ENCODE assay signal across 8 mouse cellular contexts in the genomic region with DNA sequence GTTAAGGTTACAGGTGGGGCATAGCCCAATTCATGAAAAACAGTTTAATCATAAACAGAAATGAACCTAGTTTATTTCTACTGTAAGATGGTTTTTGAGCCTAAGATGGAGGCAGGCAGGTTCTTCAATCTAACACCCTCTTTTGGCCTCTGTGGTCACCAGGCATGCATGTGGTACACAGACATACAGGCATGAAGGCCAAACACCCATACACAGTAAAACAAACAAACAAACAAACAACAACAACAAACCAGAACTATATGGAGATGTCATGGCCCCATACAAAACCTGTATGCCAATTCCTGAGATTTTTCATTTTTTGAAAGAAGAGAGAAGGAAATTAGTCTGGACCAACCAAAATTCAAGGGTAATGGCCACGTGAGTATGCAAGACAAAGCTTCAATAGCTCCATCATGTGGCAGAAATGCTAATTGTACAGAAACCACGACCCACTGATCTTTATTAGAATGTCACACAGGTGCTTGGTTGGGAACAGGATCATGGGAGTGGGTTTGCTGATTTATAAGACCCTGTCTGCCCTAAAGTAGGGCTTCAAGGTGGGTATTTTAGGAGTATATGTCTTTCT. TPM values are rescaled to one million over a fixed set of nuclear protein-coding genes. Genes with fewer than 3 reads are reported as not detected.
DNase-seq lines count a peak whose midpoint lies in the region; ATAC-seq and TF ChIP-seq lines count a peak whose summit lies in the region.

No protein-coding gene starts in this region.

- no peak overlapping the region for H3K9ac ChIP-seq in limb, embryonic 11.5 days (ENCODE audit: low read length)
- no peak overlapping the region for H3K9ac ChIP-seq in intestine, embryonic 16.5 days (ENCODE audit: low read depth, low read length)
- no peak overlapping the region for H3K9ac ChIP-seq in stomach, embryonic 15.5 days

- peak; percentile 31; the same call in 1 of the 2 replicates for ATAC-seq in limb, embryonic 11.5 days (ENCODE audit: insufficient number of reproducible peaks, low FRiP score, low TSS enrichment, low read depth)
- peak; percentile 87 for ATAC-seq in erythroid progenitor cell, adult 5-6 weeks (replicated peaks; ENCODE audit: low FRiP score, poor library complexity, severe bottlenecking)
- ATAC-seq in intestine, embryonic 16.5 days: 0 out of 2 replicates have a peak, but pooled peaks have one; percentile 29
- peak; percentile 53; the same call in 1 of the 2 replicates for ATAC-seq in stomach, embryonic 15.5 days (ENCODE audit: insufficient read depth, low FRiP score, low read depth)

- no peaks in the 10 kb centered on the region for H3K4me1 ChIP-seq in limb, embryonic 11.5 days (ENCODE audit: control insufficient read depth, insufficient read depth, low read length)
- no peaks in the 10 kb centered on the region for H3K4me1 ChIP-seq in limb, embryonic 10.5 days
- H3K4me1 ChIP-seq in intestine, embryonic 16.5 days (ENCODE audit: control insufficient read depth, insufficient read depth, low read length): 0 out of 2 replicates have a peak, but pooled peaks cover 3% of the 10 kb centered on the region
- H3K4me1 ChIP-seq in lung, adult 2 months (ENCODE audit: control insufficient read depth, insufficient read depth, low read length): no peaks in the 10 kb centered on the region
- no peaks in the 10 kb centered on the region for H3K4me1 ChIP-seq in stomach, embryonic 15.5 days

- TF ChIP-seq POLR2A in lung, adult 2 months (IDR thresholded peaks at IDR 0.05; ENCODE audit: borderline replicate concordance, extremely low read depth, low read depth, low read length): no peak

- no peaks in the 10 kb centered on the region for H3K27me3 ChIP-seq in limb, embryonic 11.5 days (ENCODE audit: control insufficient read depth, insufficient read depth, low read length)
- H3K27me3 ChIP-seq in limb, embryonic 10.5 days (ENCODE audit: low read depth, poor library complexity, severe bottlenecking): no peaks in the 10 kb centered on the region
- H3K27me3 ChIP-seq in intestine, embryonic 16.5 days (replicated peaks; ENCODE audit: control insufficient read depth, insufficient read depth, low read length): no peaks in the 10 kb centered on the region
- no peaks in the 10 kb centered on the region for H3K27me3 ChIP-seq in stomach, embryonic 15.5 days (replicated peaks)

- no peak overlapping the region for H3K27ac ChIP-seq in limb, embryonic 11.5 days (replicated peaks; ENCODE audit: low read depth, low read length)
- no peak overlapping the region for H3K27ac ChIP-seq in limb, embryonic 10.5 days
- H3K27ac ChIP-seq in intestine, embryonic 16.5 days (ENCODE audit: low read length): no peak overlapping the region
- no peak overlapping the region for H3K27ac ChIP-seq in stomach, embryonic 15.5 days

- no peaks in the 10 kb centered on the region for H3K36me3 ChIP-seq in limb, embryonic 11.5 days (ENCODE audit: control insufficient read depth, insufficient read depth, low read length)
- H3K36me3 ChIP-seq in limb, embryonic 10.5 days: no peaks in the 10 kb centered on the region
- no peaks in the 10 kb centered on the region for H3K36me3 ChIP-seq in intestine, embryonic 16.5 days (ENCODE audit: control insufficient read depth, insufficient read depth, low read length)
- H3K36me3 ChIP-seq in stomach, embryonic 15.5 days: no peaks in the 10 kb centered on the region

- no peak overlapping the region for H3K4me3 ChIP-seq in limb, embryonic 11.5 days (ENCODE audit: low read depth, low read length)
- H3K4me3 ChIP-seq in limb, embryonic 10.5 days: no peak overlapping the region
- no peak overlapping the region for H3K4me3 ChIP-seq in intestine, embryonic 16.5 days (ENCODE audit: low read length)
- H3K4me3 ChIP-seq in lung, adult 2 months (replicated peaks; ENCODE audit: extremely low read depth, low read depth, low read length): no peak overlapping the region
- H3K4me3 ChIP-seq in stomach, embryonic 15.5 days (replicated peaks): no peak overlapping the region

- peak; percentile 47 for DNase-seq in limb, embryonic 11.5 days (ENCODE audit: low spot score)
- DNase-seq in limb, embryonic 10.5 days (ENCODE audit: low spot score): no peak
- DNase-seq in adipocyte (ENCODE audit: low spot score): peak; percentile 83
- DNase-seq in lung, adult 2 months: no peak
- no peak for DNase-seq in thymus, postnatal 4 days

- WGBS in limb, embryonic 11.5 days: 1% methylated on average over 2 of the region's 2 CpGs
- 6% methylated on average over 2 of the region's 2 CpGs for WGBS in limb, embryonic 10.5 days
- 5% methylated on average over 2 of the region's 2 CpGs for WGBS in intestine, embryonic 16.5 days
- 0% methylated on average over 2 of the region's 2 CpGs for WGBS in lung, adult 2 months
- WGBS in stomach, embryonic 15.5 days: 1% methylated on average over 2 of the region's 2 CpGs

- peak; percentile 44; the same call in 1 of the 2 replicates for TF ChIP-seq CTCF in lung, adult 2 months (IDR thresholded peaks at IDR 0.05; ENCODE audit: insufficient read depth, low read length)

- H3K4me2 ChIP-seq in limb, embryonic 11.5 days (ENCODE audit: low read depth, severe bottlenecking): no peak overlapping the region
- H3K4me2 ChIP-seq in intestine, embryonic 16.5 days (ENCODE audit: low read depth, low read length): no peak overlapping the region
- H3K4me2 ChIP-seq in stomach, embryonic 15.5 days: no peak overlapping the region

- H3K9me3 ChIP-seq in limb, embryonic 11.5 days (ENCODE audit: control insufficient read depth, low read length): no peaks in the 10 kb centered on the region
- H3K9me3 ChIP-seq in limb, embryonic 10.5 days (replicated peaks): no peaks in the 10 kb centered on the region
- H3K9me3 ChIP-seq in intestine, embryonic 16.5 days (ENCODE audit: control insufficient read depth, low read length): no peaks in the 10 kb centered on the region
- H3K9me3 ChIP-seq in stomach, embryonic 15.5 days: no peaks in the 10 kb centered on the region

RNA-seq across cellular contexts. Expression of a gene that starts 15.2 kb away (rescaled TPM):
- polyA plus RNA-seq in limb, embryonic 11.5 days (2014; fragmentation: Nextera tagmentation; extraction: Ambion mirVana): 4.6 and 6.1 TPM in 2 replicates
- 7.6 and 8.2 TPM in 2 replicates for polyA plus RNA-seq in limb, embryonic 10.5 days (2016; fragmentation: Nextera tagmentation; extraction: Ambion mirVana)
- not detected in 2 replicates for total RNA-seq in erythroid progenitor cell, adult 5-6 weeks (2015; ENCODE audit: low replicate concordance)
- not detected in 2 replicates for total RNA-seq in erythroid progenitor cell, adult 5-6 weeks (2017; ENCODE audit: low replicate concordance)
- 5.1 and 5.4 TPM in 2 replicates for polyA plus RNA-seq in intestine, embryonic 16.5 days (2015; fragmentation: Nextera tagmentation; extraction: Ambion mirVana)
- 1.8 and 4.1 TPM in 2 replicates for polyA plus RNA-seq in lung, adult 2 months (2012; rRNA removed)
- 6.7 and 7.2 TPM in 2 replicates for polyA plus RNA-seq in stomach, embryonic 15.5 days (2015; fragmentation: Nextera tagmentation; extraction: Ambion mirVana)

RNA-seq across cellular contexts. Expression of a gene that starts 16.6 kb away (rescaled TPM):
- polyA plus RNA-seq in limb, embryonic 11.5 days (2014; fragmentation: Nextera tagmentation; extraction: Ambion mirVana): 12.4 and 13.3 TPM in 2 replicates
- polyA plus RNA-seq in limb, embryonic 10.5 days (2016; fragmentation: Nextera tagmentation; extraction: Ambion mirVana): 9.3 and 10.8 TPM in 2 replicates
- total RNA-seq in erythroid progenitor cell, adult 5-6 weeks (2015; ENCODE audit: low replicate concordance): 0.72 and 12.6 TPM in 2 replicates
- 1.8 and 3.8 TPM in 2 replicates for total RNA-seq in erythroid progenitor cell, adult 5-6 weeks (2017; ENCODE audit: low replicate concordance)
- polyA plus RNA-seq in intestine, embryonic 16.5 days (2015; fragmentation: Nextera tagmentation; extraction: Ambion mirVana): 62.5 and 62.6 TPM in 2 replicates
- polyA plus RNA-seq in lung, adult 2 months (2012; rRNA removed): 822 and 853 TPM in 2 replicates
- polyA plus RNA-seq in stomach, embryonic 15.5 days (2015; fragmentation: Nextera tagmentation; extraction: Ambion mirVana): 76.0 and 79.6 TPM in 2 replicates

RNA-seq across cellular contexts. Expression of a gene that starts 24.8 kb away (rescaled TPM):
- polyA plus RNA-seq in limb, embryonic 11.5 days (2014; fragmentation: Nextera tagmentation; extraction: Ambion mirVana): 7.4 and 9.9 TPM in 2 replicates
- polyA plus RNA-seq in limb, embryonic 10.5 days (2016; fragmentation: Nextera tagmentation; extraction: Ambion mirVana): 5.7 and 9.6 TPM in 2 replicates
- 377 and 399 TPM in 2 replicates for total RNA-seq in erythroid progenitor cell, adult 5-6 weeks (2015; ENCODE audit: low replicate concordance)
- 327 and 382 TPM in 2 replicates for total RNA-seq in erythroid progenitor cell, adult 5-6 weeks (2017; ENCODE audit: low replicate concordance)
- 4.3 and 6.0 TPM in 2 replicates for polyA plus RNA-seq in intestine, embryonic 16.5 days (2015; fragmentation: Nextera tagmentation; extraction: Ambion mirVana)
- 1.6 and 2.0 TPM in 2 replicates for polyA plus RNA-seq in lung, adult 2 months (2012; rRNA removed)
- polyA plus RNA-seq in stomach, embryonic 15.5 days (2015; fragmentation: Nextera tagmentation; extraction: Ambion mirVana): 7.5 and 11.0 TPM in 2 replicates

RNA-seq across cellular contexts. Expression of a gene that starts 31.5 kb away (rescaled TPM):
- 57.3 and 57.6 TPM in 2 replicates for polyA plus RNA-seq in limb, embryonic 11.5 days (2014; fragmentation: Nextera tagmentation; extraction: Ambion mirVana)
- 57.8 and 58.8 TPM in 2 replicates for polyA plus RNA-seq in limb, embryonic 10.5 days (2016; fragmentation: Nextera tagmentation; extraction: Ambion mirVana)
- total RNA-seq in erythroid progenitor cell, adult 5-6 weeks (2015; ENCODE audit: low replicate concordance): 67.4 and 70.0 TPM in 2 replicates
- 26.2 and 54.4 TPM in 2 replicates for total RNA-seq in erythroid progenitor cell, adult 5-6 weeks (2017; ENCODE audit: low replicate concordance)
- 28.3 and 28.4 TPM in 2 replicates for polyA plus RNA-seq in intestine, embryonic 16.5 days (2015; fragmentation: Nextera tagmentation; extraction: Ambion mirVana)
- polyA plus RNA-seq in lung, adult 2 months (2012; rRNA removed): 6.0 and 10.3 TPM in 2 replicates
- polyA plus RNA-seq in stomach, embryonic 15.5 days (2015; fragmentation: Nextera tagmentation; extraction: Ambion mirVana): 23.7 and 26.9 TPM in 2 replicates

RNA-seq across cellular contexts. Expression of a gene that starts 40.0 kb away (rescaled TPM):
- polyA plus RNA-seq in limb, embryonic 11.5 days (2014; fragmentation: Nextera tagmentation; extraction: Ambion mirVana): 21.9 and 23.3 TPM in 2 replicates
- 17.6 and 19.2 TPM in 2 replicates for polyA plus RNA-seq in limb, embryonic 10.5 days (2016; fragmentation: Nextera tagmentation; extraction: Ambion mirVana)
- total RNA-seq in erythroid progenitor cell, adult 5-6 weeks (2015; ENCODE audit: low replicate concordance): 424 and 462 TPM in 2 replicates
- total RNA-seq in erythroid progenitor cell, adult 5-6 weeks (2017; ENCODE audit: low replicate concordance): 282 and 312 TPM in 2 replicates
- 47.5 and 49.9 TPM in 2 replicates for polyA plus RNA-seq in intestine, embryonic 16.5 days (2015; fragmentation: Nextera tagmentation; extraction: Ambion mirVana)
- 45.0 and 47.0 TPM in 2 replicates for polyA plus RNA-seq in lung, adult 2 months (2012; rRNA removed)
- polyA plus RNA-seq in stomach, embryonic 15.5 days (2015; fragmentation: Nextera tagmentation; extraction: Ambion mirVana): 52.7 and 79.0 TPM in 2 replicates

Comparison
In these comparisons a context has a peak if more than half of its experiments do, and no peak if none do; other contexts are left out.
1. DNase-seq: peak in limb, embryonic 11.5 days (single experiment) and adipocyte (single experiment); none in limb, embryonic 10.5 days (single experiment), lung, adult 2 months (single experiment) and thymus, postnatal 4 days (single experiment).
2. ATAC-seq: peak in every context shown above with its lines; median percentile 87 in erythroid progenitor cell, adult 5-6 weeks; 53 in stomach, embryonic 15.5 days; 31 in limb, embryonic 11.5 days; 29 in intestine, embryonic 16.5 days.
3. RNA of a gene that starts 16.6 kb away (polyA plus RNA-seq): 822 to 853 TPM in lung, adult 2 months; 76.0 to 79.6 TPM in stomach, embryonic 15.5 days, 62.5 to 62.6 TPM in intestine, embryonic 16.5 days, 12.4 to 13.3 TPM in limb, embryonic 11.5 days and 9.3 to 10.8 TPM in limb, embryonic 10.5 days; every median in the first group is over 10 times any median in the second.